Mouse (Mus musculus): Measurements from ENCODE around the gene Srf. TPM values are rescaled to one million over a fixed set of nuclear protein-coding genes. Genes with fewer than 3 reads are reported as not detected.
A peak's percentile ranks its signal among the peaks of the same experiment; 100 is the strongest.
"Not testable (repeated sequence)": the region's sequence is repeated elsewhere in the genome, so short reads cannot be mapped to it uniquely, and the experiment has no call there.

The Srf gene
- polyA plus RNA-seq, 1 experiment from 2014 or later: 12.0 TPM

GRCm38 (mm10) chr17:46589635-46590314 is 33.8 kb upstream of the Srf start:
- no peak overlapping the region for H3K4me3 ChIP-seq
- WGBS: 89% methylated on average over 16 of the region's 16 CpGs
- H3K36me3 ChIP-seq: peaks cover 67% of the 10 kb centered on the region
- H3K9ac ChIP-seq: no peak overlapping the region
- no peak overlapping the region for H3K27ac ChIP-seq
- peaks cover 6% of the 10 kb centered on the region for H3K4me1 ChIP-seq
- ATAC-seq (ENCODE audit: insufficient number of reproducible peaks, insufficient read depth, low FRiP score, low TSS enrichment): no peak
- no peak overlapping the region for H3K4me2 ChIP-seq (replicated peaks)
- no peaks in the 10 kb centered on the region for H3K27me3 ChIP-seq
- H3K9me3 ChIP-seq: no peaks in the 10 kb centered on the region

GRCm38 (mm10) chr17:46588913-46589312 is 32.9 kb upstream of the Srf start:
- Histone ChIP-seq H3K9me3 (no peaks in the 10 kb centered on the region), H3K4me1 (no peaks in the 10 kb centered on the region; the same call in 1 of the 2 replicates), H3K9ac (no peak overlapping the region), H3K36me3 (peaks cover 68% of the 10 kb centered on the region), H3K27me3 (no peaks in the 10 kb centered on the region), H3K4me2 (replicated peaks) (no peak overlapping the region), H3K27ac (no peak overlapping the region), H3K4me3 (no peak overlapping the region)
- ATAC-seq (ENCODE audit: insufficient number of reproducible peaks, insufficient read depth, low FRiP score, low TSS enrichment): no peak
- 91% methylated on average over 6 of the region's 6 CpGs for WGBS

- H3K36me3 ChIP-seq: peaks cover 68% of the 10 kb centered on the region
Observed at GRCm38 (mm10) chr17:46588173-46588572, 32.2 kb upstream of the Srf start.

GRCm38 (mm10) chr17:46586327-46586726 is 30.4 kb upstream of the Srf start:
- no peaks in the 10 kb centered on the region for H3K9me3 ChIP-seq
- no peak overlapping the region for H3K9ac ChIP-seq
- no peak overlapping the region for H3K27ac ChIP-seq
- no peak overlapping the region for H3K4me2 ChIP-seq (replicated peaks)
- WGBS: 89% methylated on average over 8 of the region's 8 CpGs
- no peaks in the 10 kb centered on the region for H3K27me3 ChIP-seq
- H3K4me1 ChIP-seq: no peaks in the 10 kb centered on the region
- H3K4me3 ChIP-seq: no peak overlapping the region
- peaks cover 82% of the 10 kb centered on the region for H3K36me3 ChIP-seq
- ATAC-seq (ENCODE audit: insufficient number of reproducible peaks, insufficient read depth, low FRiP score, low TSS enrichment): no peak

More at GRCm38 (mm10) chr17:46588173-46588572, 32.2 kb upstream of the Srf start:
- WGBS: 84% methylated on average over 9 of the region's 9 CpGs
- no peak overlapping the region for H3K4me2 ChIP-seq (replicated peaks)
- no peak for ATAC-seq (ENCODE audit: insufficient number of reproducible peaks, insufficient read depth, low FRiP score, low TSS enrichment)
- H3K27me3 ChIP-seq: no peaks in the 10 kb centered on the region
- no peaks in the 10 kb centered on the region for H3K9me3 ChIP-seq
- H3K4me3 ChIP-seq: no peak overlapping the region
- H3K4me1 ChIP-seq: no peaks in the 10 kb centered on the region; the same call in 1 of the 2 replicates
- H3K9ac ChIP-seq: no peak overlapping the region
- no peak overlapping the region for H3K27ac ChIP-seq

DNA sequence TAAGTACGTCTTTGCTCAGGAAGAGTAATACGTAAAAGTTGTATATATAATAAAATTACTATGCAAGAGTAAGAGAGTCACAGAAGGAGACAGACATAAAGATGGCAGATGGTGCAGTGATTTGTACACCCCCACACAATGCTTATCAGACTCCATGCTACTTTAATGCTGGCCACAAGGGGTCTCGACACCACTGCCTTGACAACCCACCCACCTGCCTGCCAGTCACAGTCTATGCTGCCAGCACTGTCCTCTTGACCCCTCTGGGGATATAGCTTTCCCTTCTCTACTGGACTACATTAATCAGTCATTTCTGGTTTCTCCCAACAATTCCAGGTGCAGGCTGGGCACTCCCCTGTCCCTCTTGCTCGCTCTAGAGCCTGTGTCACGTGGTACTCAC is 22.7 kb upstream of the Srf start:
- Histone ChIP-seq H3K9ac (no peak overlapping the region), H3K36me3 (peaks cover 84% of the 10 kb centered on the region), H3K4me1 (no peaks in the 10 kb centered on the region), H3K27ac (no peak overlapping the region), H3K4me2 (replicated peaks) (no peak overlapping the region), H3K27me3 (no peaks in the 10 kb centered on the region), H3K4me3 (no peak overlapping the region), H3K9me3 (no peaks in the 10 kb centered on the region)
- WGBS: 78% methylated on average over 5 of the region's 5 CpGs
- no peak for ATAC-seq (ENCODE audit: insufficient number of reproducible peaks, insufficient read depth, low FRiP score, low TSS enrichment)

- Histone ChIP-seq H3K9ac (no peak overlapping the region), H3K27me3 (no peaks in the 10 kb centered on the region), H3K9me3 (no peaks in the 10 kb centered on the region), H3K4me2 (replicated peaks) (no peak overlapping the region), H3K4me3 (no peak overlapping the region), H3K4me1 (no peaks in the 10 kb centered on the region), H3K27ac (no peak overlapping the region), H3K36me3 (peaks cover 87% of the 10 kb centered on the region)
- ATAC-seq (ENCODE audit: insufficient number of reproducible peaks, insufficient read depth, low FRiP score, low TSS enrichment): no peak
- 84% methylated on average over 13 of the region's 13 CpGs for WGBS
Observed at GRCm38 (mm10) chr17:46576070-46576469, 20.1 kb upstream of the Srf start.

GRCm38 (mm10) chr17:46574535-46574934 is 18.6 kb upstream of the Srf start:
- H3K9me3 ChIP-seq: no peaks in the 10 kb centered on the region
- H3K36me3 ChIP-seq: peaks cover 87% of the 10 kb centered on the region
- H3K4me3 ChIP-seq: no peak overlapping the region
- WGBS: 94% methylated on average over 7 of the region's 7 CpGs
- H3K27ac ChIP-seq: no peak overlapping the region
- H3K4me2 ChIP-seq (replicated peaks): no peak overlapping the region
- no peaks in the 10 kb centered on the region for H3K4me1 ChIP-seq
- no peak overlapping the region for H3K9ac ChIP-seq
- ATAC-seq (ENCODE audit: insufficient number of reproducible peaks, insufficient read depth, low FRiP score, low TSS enrichment): no peak
- H3K27me3 ChIP-seq: no peaks in the 10 kb centered on the region

DNA sequence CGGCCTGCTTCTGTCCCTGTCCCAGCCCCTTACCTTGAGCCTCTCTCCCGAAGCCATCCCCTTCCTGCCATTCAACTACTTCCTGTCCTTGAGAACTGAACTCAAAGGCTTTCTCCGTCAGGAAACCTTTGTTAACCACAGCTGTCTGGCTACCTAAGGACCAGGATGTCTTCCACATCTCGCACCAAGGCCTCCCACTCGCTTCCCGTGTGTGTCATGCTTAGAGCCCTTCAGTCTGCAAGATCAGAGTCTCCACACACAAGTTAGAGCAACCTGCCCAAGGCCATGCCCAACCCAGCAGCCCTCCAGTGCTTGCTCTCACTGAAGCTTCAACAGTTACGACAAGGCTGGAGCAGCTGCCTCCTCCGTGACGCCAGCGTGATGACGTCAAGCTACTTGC is 15.0 kb upstream of the Srf start:
- WGBS: 89% methylated on average over 11 of the region's 11 CpGs
- Histone ChIP-seq H3K9me3 (no peaks in the 10 kb centered on the region), H3K27ac (no peak overlapping the region), H3K36me3 (peaks cover 93% of the 10 kb centered on the region), H3K27me3 (no peaks in the 10 kb centered on the region), H3K4me3 (no peak overlapping the region), H3K4me2 (replicated peaks) (no peak overlapping the region), H3K9ac (no peak overlapping the region), H3K4me1 (no peaks in the 10 kb centered on the region)
- ATAC-seq (ENCODE audit: insufficient number of reproducible peaks, insufficient read depth, low FRiP score, low TSS enrichment): no peak

DNA sequence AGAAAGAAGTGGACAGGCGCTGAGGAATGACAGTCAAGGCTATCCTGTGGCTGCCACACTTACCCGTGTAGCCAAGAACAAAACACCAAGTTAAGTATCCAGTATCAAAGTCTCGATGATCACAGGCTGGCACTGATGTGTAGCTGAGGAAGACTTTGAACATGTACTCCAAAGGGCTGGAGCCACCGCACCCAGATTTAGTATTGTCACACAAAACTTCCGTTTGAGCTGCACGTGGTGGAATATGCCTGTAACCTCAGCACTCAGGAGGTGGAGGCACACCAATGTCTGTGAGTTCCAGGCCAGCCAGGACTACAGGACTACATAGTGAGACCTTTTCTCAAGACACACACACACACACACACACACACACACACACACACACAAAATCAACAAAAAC is 3.2 kb upstream of the Srf start:
- ATAC-seq (ENCODE audit: insufficient number of reproducible peaks, insufficient read depth, low FRiP score, low TSS enrichment): no peak
- Histone ChIP-seq H3K4me1 (peaks cover 13% of the 10 kb centered on the region), H3K27me3 (no peaks in the 10 kb centered on the region), H3K9me3 (no peaks in the 10 kb centered on the region), H3K9ac (no peak overlapping the region), H3K4me3 (no peak overlapping the region), H3K27ac (no peak overlapping the region), H3K36me3 (peaks cover 14% of the 10 kb centered on the region), H3K4me2 (replicated peaks) (no peak overlapping the region)
- WGBS: 93% methylated on average over 6 of the region's 6 CpGs

- peaks cover 23% of the 10 kb centered on the region for H3K4me1 ChIP-seq
- H3K4me2 ChIP-seq (replicated peaks): no peak overlapping the region
- H3K27me3 ChIP-seq: no peaks in the 10 kb centered on the region
- WGBS: 83% methylated on average over 5 of the region's 5 CpGs
- H3K4me3 ChIP-seq: no peak overlapping the region
- ATAC-seq (ENCODE audit: insufficient number of reproducible peaks, insufficient read depth, low FRiP score, low TSS enrichment): no peak
- 0 out of 2 replicates have a peak, but pooled peaks cover 4% of the 10 kb centered on the region for H3K36me3 ChIP-seq
- H3K9me3 ChIP-seq: no peaks in the 10 kb centered on the region
- no peak overlapping the region for H3K27ac ChIP-seq
- H3K9ac ChIP-seq: no peak overlapping the region
Observed at GRCm38 (mm10) chr17:46558151-46558550, 2.2 kb upstream of the Srf start.

GRCm38 (mm10) chr17:46557321-46557720 is 1.3 kb upstream of the Srf start:
- Histone ChIP-seq H3K4me2 (replicated peaks) (peak overlapping the region; percentile 78), H3K27ac (peak overlapping the region; percentile 95), H3K4me1 (peaks cover 29% of the 10 kb centered on the region)
- H3K36me3 ChIP-seq; ATAC-seq (ENCODE audit: insufficient number of reproducible peaks, insufficient read depth, low FRiP score, low TSS enrichment); H3K27me3 ChIP-seq; H3K9me3 ChIP-seq; H3K4me3 ChIP-seq; H3K9ac ChIP-seq: not testable (repeated sequence)

GRCm38 (mm10) chr17:46556584-46556945 is 590 bp upstream of the Srf start:
- Histone ChIP-seq H3K4me2 (replicated peaks) (peak overlapping the region; percentile 78), H3K27me3 (no peaks in the 10 kb centered on the region), H3K4me3 (peak overlapping the region; percentile 94), H3K9me3 (no peaks in the 10 kb centered on the region), H3K9ac (peak overlapping the region; percentile 100), H3K27ac (peak overlapping the region; percentile 95), H3K36me3 (peaks cover 11% of the 10 kb centered on the region), H3K4me1 (peaks cover 33% of the 10 kb centered on the region)
- 0% methylated on average over 11 of the region's 11 CpGs for WGBS
- ATAC-seq (ENCODE audit: insufficient number of reproducible peaks, insufficient read depth, low FRiP score, low TSS enrichment): no peak; the same call in 1 of the 2 replicates
